Mouse (Mus musculus): ENCODE data around the gene Pex7.

DNA sequence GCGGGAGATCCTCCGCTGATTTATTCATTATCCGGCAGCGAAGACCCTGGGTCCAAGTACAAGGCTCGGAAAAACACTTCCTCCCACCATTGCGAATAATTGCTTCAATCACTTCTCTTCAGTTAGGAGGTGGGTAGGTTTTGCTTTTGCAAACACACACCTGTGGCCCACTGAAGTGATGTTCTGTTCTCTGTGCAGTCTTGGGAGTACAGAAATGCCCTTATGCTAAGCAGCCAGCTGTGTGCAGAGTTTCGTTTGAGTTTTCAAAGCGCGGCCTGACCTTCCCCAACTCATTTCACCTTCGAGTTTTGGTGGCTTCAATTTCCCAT lies 27.8 kb upstream of the Pex7 start:
- TF ChIP-seq EP300 (IDR thresholded peaks at IDR 0.05; ENCODE audit: low read depth in 1 of 2, low read length in 2 of 2): no peak
- no peak for TF ChIP-seq MAFK (IDR thresholded peaks at IDR 0.05; ENCODE audit: borderline replicate concordance, low read depth, low read length)
- no peak for TF ChIP-seq ZC3H11A (IDR thresholded peaks at IDR 0.05; ENCODE audit: low read depth, low read length)
- TF ChIP-seq POLR2A (IDR thresholded peaks at IDR 0.05; ENCODE audit: control insufficient read depth in 1 of 2, insufficient read depth in 1 of 2, low read depth in 1 of 2, low read length in 2 of 2, poor library complexity in 1 of 2): no peak
- TF ChIP-seq GABPA (IDR thresholded peaks at IDR 0.05; ENCODE audit: low read depth, low read length): no peak
- no peak for TF ChIP-seq HCFC1 (IDR thresholded peaks at IDR 0.05; ENCODE audit: low read depth, low read length)
- TF ChIP-seq ELF1 (IDR thresholded peaks at IDR 0.05; ENCODE audit: low read depth, low read length): no peak
- TF ChIP-seq UBTF (IDR thresholded peaks at IDR 0.05; ENCODE audit: borderline replicate concordance, insufficient read depth, low read depth, low read length): no peak
- no peak for TF ChIP-seq ZKSCAN1 (IDR thresholded peaks at IDR 0.05; ENCODE audit: low read depth, low read length)
- no peak for TF ChIP-seq CTCF (IDR thresholded peaks at IDR 0.05 in 2 of 3, conservative IDR thresholded peaks at IDR 0.05 in 1 of 3; ENCODE audit: control insufficient read depth in 1 of 3, insufficient read depth in 1 of 3, low read depth in 2 of 3, low read length in 3 of 3, poor library complexity in 1 of 3, severe bottlenecking in 1 of 3)
- no peak for TF ChIP-seq KAT2A (conservative IDR thresholded peaks at IDR 0.05; ENCODE audit: low read depth, low read length)
